Mouse (Mus musculus) testis, postnatal 14 days (tissue): ENCODE data around the gene Mad1l1.

Source experiments
- DNase-seq: peaks from one replicate; pipeline ENCODE4 v3.0.0; 2021; ENCODE audit warnings: low spot score

The Mad1l1 gene

GRCm38 (mm10) chr5:140084341-140084740, 237.0 kb downstream of the Mad1l1 start:
- DNase-seq: no peak

GRCm38 (mm10) chr5:140083911-140084310, 237.4 kb downstream of the Mad1l1 start:
- DNase-seq: no peak

GRCm38 (mm10) chr5:140082204-140082812, 239.0 kb downstream of the Mad1l1 start:
- DNase-seq: no peak

GRCm38 (mm10) chr5:140081084-140081483, 240.3 kb downstream of the Mad1l1 start:
- DNase-seq: no peak

GRCm38 (mm10) chr5:140079511-140079910, 241.8 kb downstream of the Mad1l1 start:
- DNase-seq: no peak

GRCm38 (mm10) chr5:140078406-140078805, 242.9 kb downstream of the Mad1l1 start:
- no peak for DNase-seq

- DNase-seq: no peak
Measured at GRCm38 (mm10) chr5:140076438-140076837, 244.9 kb downstream of the Mad1l1 start.

- no peak for DNase-seq
Measured at GRCm38 (mm10) chr5:140073671-140074116, 247.7 kb downstream of the Mad1l1 start.

GRCm38 (mm10) chr5:140073148-140073670, 248.1 kb downstream of the Mad1l1 start:
- no peak for DNase-seq

GRCm38 (mm10) chr5:140068506-140068905, 252.8 kb downstream of the Mad1l1 start:
- DNase-seq: no peak

GRCm38 (mm10) chr5:140068051-140068450, 253.3 kb downstream of the Mad1l1 start:
- DNase-seq: no peak

- no peak for DNase-seq
Measured at GRCm38 (mm10) chr5:140066769-140067168, 254.6 kb downstream of the Mad1l1 start.

- DNase-seq: no peak
Measured at GRCm38 (mm10) chr5:140066281-140066680, 255.1 kb downstream of the Mad1l1 start.

- no peak for DNase-seq
Measured at GRCm38 (mm10) chr5:140065281-140065945, 255.9 kb downstream of the Mad1l1 start.

- DNase-seq: no peak
Measured at GRCm38 (mm10) chr5:140064521-140064920, 256.8 kb downstream of the Mad1l1 start.

- no peak for DNase-seq
Measured at GRCm38 (mm10) chr5:140062828-140063227, 258.5 kb downstream of the Mad1l1 start.

GRCm38 (mm10) chr5:140062316-140062715, 259.0 kb downstream of the Mad1l1 start:
- no peak for DNase-seq

- DNase-seq: no peak
Measured at GRCm38 (mm10) chr5:140061296-140061879, 260.0 kb downstream of the Mad1l1 start.

GRCm38 (mm10) chr5:140056291-140056690, 265.1 kb downstream of the Mad1l1 start:
- no peak for DNase-seq

- no peak for DNase-seq
Measured at GRCm38 (mm10) chr5:140055431-140055830, 265.9 kb downstream of the Mad1l1 start.

GRCm38 (mm10) chr5:140053626-140054025, 267.7 kb downstream of the Mad1l1 start:
- DNase-seq: no peak

GRCm38 (mm10) chr5:140052405-140052804, 268.9 kb downstream of the Mad1l1 start:
- no peak for DNase-seq

- DNase-seq: no peak
Measured at GRCm38 (mm10) chr5:140045453-140045852, 275.9 kb downstream of the Mad1l1 start.
